Mouse (Mus musculus) testis, adult 2 months (tissue): Measurements from ENCODE around the gene Sh3kbp1. TPM values are rescaled to one million over a fixed set of nuclear protein-coding genes. Genes with fewer than 3 reads are reported as not detected.

Experiments
- H3K27ac ChIP-seq: fragments of 200-500 bp; 2 replicates; pipeline ENCODE4 v1.5.1; 2012; ENCODE audit warnings: low read depth, low read length; ENCODE audit not compliant: control insufficient read depth, insufficient read depth
- H3K27me3 ChIP-seq: fragments of 200-500 bp; 2 replicates; pipeline ENCODE4 v1.6.1; 2012; ENCODE audit warnings: mild to moderate bottlenecking, low read length, moderate library complexity; ENCODE audit not compliant: control insufficient read depth, insufficient read depth
- H3K36me3 ChIP-seq: fragments of 200-500 bp; 2 replicates; pipeline ENCODE4 v1.6.1; 2012; ENCODE audit warnings: mild to moderate bottlenecking, low read length; ENCODE audit not compliant: control insufficient read depth, insufficient read depth
- H3K4me1 ChIP-seq: fragments of 200-500 bp; 2 replicates; pipeline ENCODE4 v1.6.1; 2012; ENCODE audit warnings: low read length; ENCODE audit not compliant: control insufficient read depth, insufficient read depth
- H3K4me3 ChIP-seq: fragments of 200-500 bp; 2 replicates; pipeline ENCODE4 v1.5.1; 2012; ENCODE audit warnings: low read depth, mild to moderate bottlenecking, low read length, moderate library complexity, mixed read lengths; ENCODE audit not compliant: control insufficient read depth
- CTCF ChIP-seq: fragments of 200-500 bp; IDR thresholded peaks from 2 replicates; pipeline ENCODE4 v1.5.1; 2012; ENCODE audit warnings: low read depth, mild to moderate bottlenecking, inconsistent platforms, low read length, moderate library complexity; ENCODE audit not compliant: control insufficient read depth, insufficient read depth, insufficient replicate concordance
- POLR2A ChIP-seq: fragments of 200-500 bp; IDR thresholded peaks from 2 replicates; pipeline ENCODE4 v1.6.1; 2012; ENCODE audit warnings: low read depth, mild to moderate bottlenecking, inconsistent platforms, low read length, moderate library complexity; ENCODE audit not compliant: control insufficient read depth
- polyA plus RNA-seq: library from polyadenylated mRNA; depleted of rRNA; stranded (reverse); fragments of >200 nt; gene quantifications from 2 replicates; pipeline ENCODE4 v1.2.3, GENCODE M21; 2012

The Sh3kbp1 gene
- polyA plus RNA-seq, 1 experiment: 74.8 TPM

- Histone ChIP-seq H3K36me3 (no peaks in the 10 kb centered on the region), H3K27ac (no peak overlapping the region), H3K4me3 (no peak overlapping the region), H3K27me3 (no peaks in the 10 kb centered on the region), H3K4me1 (no peaks in the 10 kb centered on the region)
- TF ChIP-seq POLR2A (no peak), CTCF (no peak)
Observed at GRCm38 (mm10) chrX:159769005-159769404, 141.9 kb downstream of the Sh3kbp1 start.

GRCm38 (mm10) chrX:159769773-159770172 lies 142.7 kb downstream of the Sh3kbp1 start:
- H3K27me3 ChIP-seq: no peaks in the 10 kb centered on the region
- no peak overlapping the region for H3K4me3 ChIP-seq

GRCm38 (mm10) chrX:159772137-159772536 lies 145.1 kb downstream of the Sh3kbp1 start:
- Histone ChIP-seq H3K27ac (no peak overlapping the region), H3K4me1 (no peaks in the 10 kb centered on the region), H3K27me3 (no peaks in the 10 kb centered on the region), H3K4me3 (no peak overlapping the region), H3K36me3 (no peaks in the 10 kb centered on the region)
- TF ChIP-seq POLR2A (no peak), CTCF (no peak)

More at GRCm38 (mm10) chrX:159769773-159770172, 142.7 kb downstream of the Sh3kbp1 start:
- no peak for TF ChIP-seq CTCF
- no peak for TF ChIP-seq POLR2A
- no peaks in the 10 kb centered on the region for H3K36me3 ChIP-seq
- no peaks in the 10 kb centered on the region for H3K4me1 ChIP-seq
- no peak overlapping the region for H3K27ac ChIP-seq

- H3K27ac ChIP-seq: no peak overlapping the region
- no peaks in the 10 kb centered on the region for H3K4me1 ChIP-seq
- no peak for TF ChIP-seq CTCF
- no peak for TF ChIP-seq POLR2A
- no peak overlapping the region for H3K4me3 ChIP-seq
- H3K27me3 ChIP-seq: no peaks in the 10 kb centered on the region
- no peaks in the 10 kb centered on the region for H3K36me3 ChIP-seq
Observed at GRCm38 (mm10) chrX:159775042-159775441, 148.0 kb downstream of the Sh3kbp1 start.

- H3K27me3 ChIP-seq: no peaks in the 10 kb centered on the region
- H3K27ac ChIP-seq: no peak overlapping the region
- no peaks in the 10 kb centered on the region for H3K36me3 ChIP-seq
- no peak for TF ChIP-seq CTCF
- no peak for TF ChIP-seq POLR2A
- no peaks in the 10 kb centered on the region for H3K4me1 ChIP-seq
- no peak overlapping the region for H3K4me3 ChIP-seq
Observed at GRCm38 (mm10) chrX:159778787-159779186, 151.7 kb downstream of the Sh3kbp1 start.

GRCm38 (mm10) chrX:159790516-159790915 lies 163.4 kb downstream of the Sh3kbp1 start:
- Histone ChIP-seq H3K4me1 (no peaks in the 10 kb centered on the region), H3K27me3 (no peaks in the 10 kb centered on the region), H3K36me3 (no peaks in the 10 kb centered on the region), H3K27ac (no peak overlapping the region), H3K4me3 (no peak overlapping the region)
- no peak for TF ChIP-seq POLR2A
- TF ChIP-seq CTCF: no peak

- H3K4me1 ChIP-seq: no peaks in the 10 kb centered on the region
- H3K4me3 ChIP-seq: no peak overlapping the region
- no peak overlapping the region for H3K27ac ChIP-seq
- TF ChIP-seq POLR2A: no peak
- no peaks in the 10 kb centered on the region for H3K36me3 ChIP-seq
- H3K27me3 ChIP-seq: no peaks in the 10 kb centered on the region
Observed at GRCm38 (mm10) chrX:159795603-159796002, 168.5 kb downstream of the Sh3kbp1 start.

- Histone ChIP-seq H3K27ac (no peak overlapping the region), H3K36me3 (no peaks in the 10 kb centered on the region), H3K27me3 (no peaks in the 10 kb centered on the region), H3K4me1 (no peaks in the 10 kb centered on the region), H3K4me3 (no peak overlapping the region)
- no peak for TF ChIP-seq POLR2A
- TF ChIP-seq CTCF: no peak
Observed at GRCm38 (mm10) chrX:159804371-159804770, 177.3 kb downstream of the Sh3kbp1 start.

- H3K4me3 ChIP-seq: no peak overlapping the region
- no peaks in the 10 kb centered on the region for H3K36me3 ChIP-seq
- H3K4me1 ChIP-seq: no peaks in the 10 kb centered on the region
- no peaks in the 10 kb centered on the region for H3K27me3 ChIP-seq
- TF ChIP-seq POLR2A: no peak
- no peak for TF ChIP-seq CTCF
- no peak overlapping the region for H3K27ac ChIP-seq
Observed at GRCm38 (mm10) chrX:159809510-159809909, 182.4 kb downstream of the Sh3kbp1 start.
